In genomic region chr5:9511027-9511426, GRCm38 (mm10) we compare ENCODE assay signal across 19 mouse cellular contexts.
"Had no signal": no experiment of that assay in that cellular context is flagged by ENCODE, and none has a peak within 500 bp of the region (broad histone marks: within the 10 kb centered on the region; RNA-seq: fewer than 3 reads in every experiment).

No protein-coding gene starts in this region.

- DNase-seq: liver, embryonic 13.5 days; liver, postnatal 0 days; lung, adult 2 months; lung, postnatal 14 days; lung, postnatal 36 days; right cerebral cortex, postnatal 14 days; thymus, adult 2 months; thymus, postnatal 25 days; thymus, postnatal 4 days had no signal

- H3K4me3 ChIP-seq: liver, embryonic 13.5 days; liver, embryonic 15.5 days; lung, embryonic 15.5 days; megakaryocyte, embryonic 14.5 days; midbrain, embryonic 13.5 days; stomach, embryonic 15.5 days had no signal

- H3K4me1 ChIP-seq: liver, embryonic 13.5 days; liver, embryonic 15.5 days; lung, embryonic 15.5 days; megakaryocyte, embryonic 14.5 days; midbrain, embryonic 13.5 days; stomach, embryonic 15.5 days had no signal

- H3K9ac ChIP-seq: liver, embryonic 13.5 days; liver, embryonic 15.5 days; liver, postnatal 0 days; lung, embryonic 15.5 days; midbrain, embryonic 13.5 days; stomach, embryonic 15.5 days had no signal

- ATAC-seq: liver, postnatal 0 days; lung, postnatal 0 days; midbrain, embryonic 13.5 days; midbrain, embryonic 16.5 days had no signal

- H3K9me3 ChIP-seq: liver, embryonic 13.5 days; liver, embryonic 15.5 days; lung, embryonic 15.5 days; midbrain, embryonic 13.5 days; stomach, embryonic 15.5 days had no signal

- H3K4me2 ChIP-seq: liver, embryonic 13.5 days; liver, embryonic 15.5 days; lung, embryonic 15.5 days; midbrain, embryonic 11.5 days; midbrain, embryonic 13.5 days; stomach, embryonic 15.5 days had no signal

- H3K27ac ChIP-seq: liver, embryonic 13.5 days; liver, embryonic 15.5 days; lung, embryonic 15.5 days; macrophage; midbrain, embryonic 13.5 days; stomach, embryonic 15.5 days; stomach, postnatal 0 days had no signal

- H3K36me3 ChIP-seq: liver, embryonic 13.5 days; liver, embryonic 15.5 days; lung, embryonic 15.5 days; midbrain, embryonic 13.5 days; stomach, embryonic 15.5 days had no signal

- H3K27me3 ChIP-seq: liver, embryonic 13.5 days; liver, embryonic 15.5 days; lung, embryonic 15.5 days; megakaryocyte, embryonic 14.5 days; midbrain, embryonic 13.5 days; stomach, embryonic 15.5 days had no signal
